Mouse (Mus musculus) brain, embryonic 14.5 days (tissue): Measurements from ENCODE around the gene Mcrip1. TPM values are rescaled to one million over a fixed set of nuclear protein-coding genes. Genes with fewer than 3 reads are reported as not detected.

Experiments used
- DNase-seq: peaks from one replicate; pipeline ENCODE4 v3.0.0-alpha.2; 2011; ENCODE audit warnings: low read depth
- CTCF ChIP-seq: fragments of 200-500 bp; IDR thresholded peaks from 2 replicates; pipeline ENCODE4 v1.5.1; 2012; ENCODE audit warnings: inconsistent platforms, mild to moderate bottlenecking, moderate library complexity, borderline replicate concordance; ENCODE audit not compliant: insufficient read depth, insufficient read length; ENCODE audit errors: extremely low read depth
- POLR2A ChIP-seq: fragments of 200-500 bp; IDR thresholded peaks from 2 replicates; pipeline ENCODE4 v1.6.1; 2012; ENCODE audit warnings: mild to moderate bottlenecking, inconsistent platforms, borderline replicate concordance; ENCODE audit not compliant: poor library complexity, insufficient read depth, insufficient read length, severe bottlenecking; ENCODE audit errors: extremely low read depth
- polyA plus RNA-seq: library from polyadenylated mRNA; depleted of rRNA; stranded (reverse); fragments of >200 nt; gene quantifications from 2 replicates; pipeline ENCODE4 v1.2.3, GENCODE M21; 2012

The Mcrip1 gene
- polyA plus RNA-seq, 1 experiment: 204 TPM

DNA sequence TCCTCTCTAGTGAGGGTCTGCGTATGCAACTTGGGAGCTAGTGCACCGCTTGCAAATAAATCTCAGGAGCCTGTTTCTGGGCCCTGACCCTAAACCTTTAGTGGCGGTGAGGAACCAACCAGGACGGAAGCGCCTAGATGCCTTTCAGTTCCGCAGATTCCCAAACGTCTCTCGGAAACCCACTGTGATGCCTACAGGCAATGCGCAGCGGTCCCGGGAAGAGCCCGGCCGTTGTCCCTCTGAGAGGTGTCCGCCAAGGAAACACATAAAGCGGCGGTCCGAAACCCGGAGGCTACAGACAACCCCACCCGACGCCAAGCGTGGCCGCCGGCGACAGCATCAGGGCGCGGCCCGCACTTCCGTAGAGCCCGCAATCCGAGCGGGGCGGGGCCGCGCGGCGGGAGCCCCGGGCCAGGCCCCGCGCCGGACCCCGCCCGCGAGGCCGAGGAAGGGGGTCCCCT is 31.4 kb upstream of the Mcrip1 start:
- peak; percentile 37 for DNase-seq
- TF ChIP-seq CTCF (no peak), POLR2A (no peak)

DNA sequence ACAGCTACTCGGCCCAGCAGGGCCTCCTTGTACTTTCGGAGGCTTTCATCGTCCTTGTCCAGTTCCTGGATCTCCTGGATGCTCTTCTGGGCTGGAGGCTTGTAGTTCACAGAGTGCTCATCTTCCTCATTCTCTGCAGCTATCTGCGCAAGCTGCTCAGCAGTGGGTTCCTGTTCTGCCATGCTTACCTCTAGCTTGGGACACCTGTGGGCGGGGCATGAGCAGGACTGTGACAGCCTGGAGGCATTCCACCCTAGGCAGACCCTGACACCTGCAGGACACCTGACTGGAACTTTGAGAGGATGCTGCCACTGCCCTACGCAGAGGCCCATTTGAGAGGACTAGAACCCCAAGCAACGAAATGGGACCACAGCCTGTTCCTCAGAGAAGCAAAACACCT is 30.7 kb upstream of the Mcrip1 start:
- no peak for DNase-seq
- TF ChIP-seq POLR2A: no peak
- TF ChIP-seq CTCF: no peak

GRCm38 (mm10) chr11:120579316-120580107 is 30.0 kb upstream of the Mcrip1 start:
- peak; percentile 68 for DNase-seq
- TF ChIP-seq CTCF: peak; percentile 89
- TF ChIP-seq POLR2A: no peak

- DNase-seq: no peak
- no peak for TF ChIP-seq POLR2A
- no peak for TF ChIP-seq CTCF
Measured at GRCm38 (mm10) chr11:120578694-120579243, 29.2 kb upstream of the Mcrip1 start.

DNA sequence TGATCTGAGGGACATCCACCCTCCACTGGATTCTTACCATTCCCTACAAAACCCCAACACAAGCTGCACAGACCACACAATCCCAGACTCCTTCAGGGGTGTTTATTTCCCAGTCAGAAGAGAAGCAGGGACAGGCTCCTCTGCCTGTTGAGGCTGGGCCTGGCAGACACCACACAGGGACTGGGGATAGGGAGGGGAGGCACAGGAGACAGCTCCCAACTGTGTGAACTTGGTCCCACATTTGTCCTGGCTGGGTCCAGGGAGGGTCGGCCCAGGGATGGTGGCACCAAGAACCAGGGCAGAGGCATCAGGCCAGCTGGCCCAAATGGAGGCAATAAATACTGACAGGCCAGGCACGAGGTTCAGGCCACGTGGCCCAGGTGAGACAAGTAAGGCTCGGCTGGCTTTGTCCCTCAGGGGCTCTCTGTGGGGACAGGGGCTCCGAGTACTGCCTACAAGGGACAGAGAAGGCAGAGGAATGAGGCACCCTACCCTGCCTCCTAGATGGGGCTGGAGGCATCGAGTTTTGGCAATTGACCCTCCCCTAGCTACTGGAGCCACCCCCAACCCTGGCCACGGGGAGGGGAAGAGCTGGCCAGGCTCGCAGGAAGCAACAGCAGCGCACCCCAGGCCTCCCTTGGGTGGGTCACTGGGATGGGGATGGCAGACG is 28.6 kb upstream of the Mcrip1 start:
- DNase-seq: no peak
- TF ChIP-seq POLR2A (no peak), CTCF (no peak)

GRCm38 (mm10) chr11:120577211-120578023 is 27.9 kb upstream of the Mcrip1 start:
- peak; percentile 35 for DNase-seq
- no peak for TF ChIP-seq POLR2A
- peak; percentile 37; the same call in 1 of the 2 replicates for TF ChIP-seq CTCF

DNA sequence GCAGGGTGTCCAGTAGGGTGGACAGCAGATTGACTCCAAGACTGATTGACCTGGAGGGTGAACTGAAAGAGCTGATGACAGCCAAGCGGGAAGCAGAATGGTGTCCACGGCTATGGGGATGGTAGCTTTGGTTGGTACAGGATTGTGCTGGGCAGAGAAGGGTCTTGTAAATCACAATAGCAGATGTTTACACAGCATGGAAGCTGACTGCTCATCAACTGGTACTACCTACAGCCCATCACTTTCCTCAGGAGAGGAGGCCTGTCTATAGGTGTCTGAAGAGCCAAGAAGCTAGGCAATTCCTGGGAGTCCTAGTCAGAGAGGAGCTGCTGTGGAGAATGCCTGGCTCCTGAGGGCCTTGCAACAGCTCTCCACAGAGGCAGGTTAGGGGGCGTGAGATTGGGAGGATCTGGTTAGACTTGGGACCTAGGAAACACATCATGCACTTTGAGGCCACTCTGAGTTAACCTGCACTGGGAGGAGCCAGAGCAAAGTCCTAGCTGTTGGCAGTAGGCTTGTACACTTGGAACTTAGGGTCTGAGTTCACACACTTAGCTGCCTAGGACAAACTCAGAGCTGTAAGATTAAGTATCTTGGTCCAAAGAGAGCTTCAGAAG is 26.9 kb upstream of the Mcrip1 start:
- TF ChIP-seq CTCF (no peak), POLR2A (no peak)

GRCm38 (mm10) chr11:120575940-120576339 is 26.4 kb upstream of the Mcrip1 start:
- no peak for TF ChIP-seq CTCF
- no peak for TF ChIP-seq POLR2A
- DNase-seq: no peak

More for the DNA sequence above, 26.9 kb upstream of the Mcrip1 start:
- DNase-seq: no peak

DNA sequence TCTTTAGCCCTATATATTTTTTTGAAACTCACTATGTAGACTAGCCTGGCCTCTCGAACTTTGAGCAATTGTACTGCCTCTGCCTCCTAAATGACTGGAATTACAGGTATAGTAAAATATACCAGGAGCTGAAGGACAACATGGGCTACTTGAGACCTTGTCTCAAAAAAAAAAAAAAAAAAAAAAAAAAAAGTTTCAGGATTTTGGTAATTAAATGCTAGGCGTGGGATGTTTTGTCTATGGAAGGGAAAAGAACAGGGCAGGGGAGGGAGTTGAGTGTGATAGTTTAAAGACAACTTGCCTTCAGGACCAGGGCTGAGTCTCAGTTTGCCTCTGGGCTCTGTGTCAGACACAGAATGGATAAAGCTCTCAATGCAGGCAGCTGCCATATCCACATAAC is 25.5 kb upstream of the Mcrip1 start:
- no peak for TF ChIP-seq CTCF
- no peak for TF ChIP-seq POLR2A
- no peak for DNase-seq

- no peak for DNase-seq
- TF ChIP-seq CTCF (no peak), POLR2A (no peak)
Measured at GRCm38 (mm10) chr11:120574278-120574600, 24.7 kb upstream of the Mcrip1 start.

GRCm38 (mm10) chr11:120573585-120574277 is 24.2 kb upstream of the Mcrip1 start:
- DNase-seq: no peak
- no peak for TF ChIP-seq CTCF
- TF ChIP-seq POLR2A: no peak
